Mouse (Mus musculus): ENCODE results near the gene Trp53tg5.

DNA sequence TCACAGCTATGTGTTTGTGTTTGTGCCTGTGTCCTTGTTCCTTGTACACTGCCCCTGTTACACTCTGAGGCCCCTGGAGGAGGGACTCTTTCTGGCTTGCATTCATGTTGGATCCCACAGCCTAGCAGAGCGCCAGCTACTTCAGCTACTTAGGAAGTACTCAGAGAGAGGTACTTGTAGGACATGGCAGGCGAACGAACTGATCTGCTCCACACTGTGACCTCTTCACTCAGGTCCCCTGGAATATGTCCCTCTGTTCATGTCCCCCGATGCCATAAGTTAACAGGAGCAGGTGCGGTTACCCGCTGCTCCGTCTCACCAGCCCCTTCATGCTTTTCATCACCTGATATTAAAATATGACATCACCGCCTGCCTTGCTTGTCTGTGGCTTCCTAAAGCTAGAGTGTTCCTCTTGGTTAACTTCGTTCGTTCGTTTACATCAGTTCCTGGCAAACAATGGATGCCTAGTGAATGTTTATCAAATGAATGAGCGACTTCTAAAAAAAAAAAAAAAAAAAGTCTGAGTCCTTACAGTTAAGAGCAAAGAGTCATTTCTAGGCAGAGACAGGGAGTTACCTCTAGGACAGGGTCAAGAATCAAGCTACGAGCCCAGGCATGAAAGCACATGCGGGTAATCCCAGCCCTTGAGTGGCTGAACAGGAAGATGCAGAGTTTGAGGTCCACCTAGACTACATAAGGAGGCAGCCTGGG is 20.3 kb downstream of the Trp53tg5 start:
- TF ChIP-seq EP300 (optimal IDR thresholded peaks at IDR 0.05) (no peak), CTCF (IDR thresholded peaks at IDR 0.05; ENCODE audit: low read depth) (no peak)

Measured in stomach, postnatal 0 days (tissue).